Mouse (Mus musculus) CD4-positive naive resting alpha-beta T cell, adult 76 days (primary cell): ENCODE data around the gene Zfp618. TPM values are rescaled to one million over a fixed set of nuclear protein-coding genes. Genes with fewer than 3 reads are reported as not detected.

ENCODE experiments used
- total RNA-seq: library from RNA; stranded (reverse); gene quantifications from one replicate; pipeline ENCODE4 v1.2.4, GENCODE M21; 2023

Gene Zfp618
- total RNA-seq = 0.09 TPM

GRCm38 (mm10) chr4:62965497-62966302 is at the start of gene Zfp618:
TSS of gene Zfp618 (plus strand) at chr4:62965573.

GRCm38 (mm10) chr4:63154699-63155098 is 189.3 kb downstream of the Zfp618 start, which contains the start of gene Ambp:
TSS of gene Ambp (minus strand) at chr4:63154799.

GRCm38 (mm10) chr4:63171969-63172685 is 206.8 kb downstream of the Zfp618 start, which contains the start of gene Kif12:
TSS of gene Kif12 (minus strand) at chr4:63172131.

Other genes with a start within 250 kb of the Zfp618 start
- gene Ambp, start 189.2 kb downstream of the Zfp618 start, total RNA-seq = not detected
- gene Kif12, start 206.6 kb downstream of the Zfp618 start, total RNA-seq = not detected
- gene Col27a1, start 248.4 kb downstream of the Zfp618 start, total RNA-seq = 0.91 TPM